Mouse (Mus musculus): ENCODE data around the gene Itga7. TPM values are rescaled to one million over a fixed set of nuclear protein-coding genes. Genes with fewer than 3 reads are reported as not detected.
"Not testable (repeated sequence)": the region's sequence is repeated elsewhere in the genome, so short reads cannot be mapped to it uniquely, and the experiment has no call there.

Gene Itga7
- total RNA-seq, 2 experiments from 2014 or later = 30.1 to 35.4 TPM

DNA sequence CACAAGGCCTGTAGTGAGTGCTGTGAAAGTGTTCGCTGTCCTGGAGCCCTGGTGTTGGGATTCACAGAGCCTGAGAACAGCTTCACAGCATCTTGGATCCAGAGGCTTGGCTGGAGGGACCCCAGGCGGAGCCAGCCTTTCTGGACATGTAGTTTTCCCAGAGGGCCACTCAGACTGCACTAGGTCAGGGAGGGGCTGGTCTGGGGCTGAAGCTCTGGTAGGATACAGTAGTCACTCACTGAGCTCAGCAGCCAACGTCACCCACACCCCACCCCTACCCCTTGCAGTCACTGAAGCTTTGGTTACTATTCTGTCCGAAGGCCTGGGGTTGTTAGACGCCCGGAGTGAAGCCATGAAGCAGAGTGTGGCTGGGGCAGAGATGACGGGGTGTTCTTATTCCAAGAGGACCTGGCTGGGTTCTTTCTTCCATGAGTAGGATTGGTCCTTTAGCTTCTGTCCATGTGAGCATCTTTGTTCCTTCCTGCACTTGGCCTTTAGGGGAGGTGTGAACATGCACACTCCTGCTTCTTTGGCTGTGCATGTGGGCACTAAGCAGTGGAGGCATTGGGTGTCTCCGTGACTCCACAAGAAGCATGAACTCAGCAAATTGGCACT lies 2.3 kb downstream of the Itga7 start:
- DNase-seq = no peak

DNA sequence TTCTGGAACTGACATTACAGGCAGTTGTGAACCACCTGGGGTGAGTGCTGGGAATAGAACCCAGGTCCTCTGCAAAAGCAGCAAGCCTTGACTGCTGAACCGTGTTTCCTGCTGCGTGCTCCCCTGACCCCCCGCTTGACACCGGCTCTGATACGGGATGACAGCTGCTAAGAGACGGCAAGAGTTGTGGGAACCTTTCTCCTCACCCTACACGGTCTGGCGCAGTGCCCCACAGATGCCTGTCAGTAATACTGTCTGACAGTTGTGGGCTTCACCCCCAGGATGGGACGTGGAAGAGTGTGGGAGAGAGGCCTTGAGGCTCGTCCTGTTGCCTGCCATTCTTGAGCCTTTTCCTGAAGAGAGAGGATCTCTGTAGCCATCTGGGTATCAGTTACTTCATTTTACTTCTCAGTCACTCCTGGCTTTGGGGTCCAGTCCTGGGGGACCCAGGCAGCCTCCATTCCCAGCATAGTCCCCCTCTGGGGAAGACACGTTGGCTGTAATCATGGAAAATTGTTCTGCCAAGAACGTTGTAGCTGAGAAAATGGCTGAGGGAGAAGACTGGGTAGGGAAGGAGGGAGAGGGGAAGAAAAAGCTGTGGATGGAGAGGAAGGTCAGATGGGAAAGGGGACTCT lies 4.3 kb downstream of the Itga7 start:
- no peak for DNase-seq

DNA sequence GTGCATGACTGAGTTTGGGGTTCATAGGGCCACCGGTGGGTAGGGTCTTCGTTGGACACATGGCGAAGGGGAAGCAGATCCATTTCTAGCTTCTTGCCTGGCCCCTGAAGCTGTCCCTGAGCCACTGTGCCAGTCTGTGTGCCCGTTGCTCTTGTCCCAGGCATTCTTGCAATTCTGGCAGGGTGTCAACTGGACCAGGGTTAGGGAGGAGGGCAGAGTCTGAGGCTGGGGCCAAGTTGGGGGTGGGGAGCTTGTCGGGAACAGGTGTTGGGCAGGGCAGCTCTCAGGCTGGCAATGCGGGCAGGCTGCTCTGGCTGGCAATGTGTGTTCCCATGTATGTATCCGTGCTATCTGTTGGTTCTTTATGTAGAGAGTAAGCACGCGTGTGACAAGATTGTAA lies 4.8 kb downstream of the Itga7 start:
- DNase-seq = no peak

DNA sequence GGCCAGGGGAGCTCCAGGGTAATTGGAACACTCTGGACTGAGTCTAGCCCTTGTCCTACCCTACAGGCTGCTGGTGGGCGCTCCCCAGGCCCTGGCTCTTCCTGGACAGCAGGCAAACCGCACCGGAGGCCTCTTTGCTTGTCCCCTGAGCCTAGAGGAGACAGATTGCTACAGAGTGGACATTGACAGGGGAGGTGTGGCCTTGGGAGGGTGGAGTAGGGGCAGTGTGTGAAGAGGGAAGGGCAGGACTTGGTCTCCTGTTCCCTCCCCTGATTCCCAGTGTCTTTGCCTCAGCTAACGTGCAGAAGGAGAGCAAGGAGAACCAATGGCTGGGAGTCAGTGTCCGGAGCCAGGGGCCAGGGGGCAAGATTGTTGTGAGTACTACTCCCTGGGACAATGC lies 5.4 kb downstream of the Itga7 start:
- DNase-seq = no peak

DNA sequence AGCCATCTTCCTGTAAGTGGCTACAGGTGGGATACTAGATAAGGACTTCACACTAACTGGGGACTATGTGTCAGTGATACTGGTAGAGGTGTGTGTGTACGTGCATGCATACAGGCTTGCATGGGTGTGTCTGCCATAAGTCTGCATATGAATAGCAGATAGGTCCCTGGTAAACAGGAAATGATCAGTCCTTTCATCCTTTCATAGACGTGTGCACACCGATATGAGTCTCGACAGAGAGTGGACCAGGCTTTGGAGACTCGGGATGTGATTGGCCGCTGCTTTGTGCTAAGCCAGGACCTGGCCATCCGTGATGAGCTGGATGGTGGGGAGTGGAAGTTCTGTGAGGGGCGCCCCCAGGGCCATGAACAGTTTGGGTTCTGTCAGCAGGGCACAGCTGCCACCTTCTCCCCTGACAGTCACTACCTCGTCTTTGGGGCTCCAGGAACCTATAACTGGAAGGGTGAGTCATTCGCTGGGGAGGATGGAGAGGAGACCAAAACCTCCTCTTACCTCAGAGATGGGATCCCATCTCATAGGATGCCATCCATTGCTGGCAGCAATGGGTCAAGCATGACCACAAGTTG lies 7.0 kb downstream of the Itga7 start:
- DNase-seq = no peak

DNA sequence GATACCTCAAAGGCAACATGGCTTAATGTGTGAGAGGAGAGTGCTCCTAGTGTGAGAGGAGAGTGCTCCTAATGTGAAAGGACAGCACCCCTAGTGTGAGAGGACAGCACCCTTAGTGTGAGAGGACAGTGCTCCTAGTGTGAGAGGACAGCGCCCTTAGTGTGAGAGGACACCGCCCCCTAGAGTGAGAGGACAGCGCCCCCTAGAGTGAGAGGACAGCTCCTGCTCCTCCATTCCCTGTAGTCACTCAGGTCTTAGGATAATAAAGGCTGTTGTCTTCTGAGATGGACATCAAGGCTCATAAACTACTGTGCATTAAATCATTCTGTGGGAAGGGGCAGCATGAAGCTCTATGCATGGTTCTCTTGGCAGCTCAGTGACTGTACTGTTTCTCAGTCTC lies 12.1 kb downstream of the Itga7 start:
- DNase-seq = peak in 1 of 2 experiments; percentile 32

DNA sequence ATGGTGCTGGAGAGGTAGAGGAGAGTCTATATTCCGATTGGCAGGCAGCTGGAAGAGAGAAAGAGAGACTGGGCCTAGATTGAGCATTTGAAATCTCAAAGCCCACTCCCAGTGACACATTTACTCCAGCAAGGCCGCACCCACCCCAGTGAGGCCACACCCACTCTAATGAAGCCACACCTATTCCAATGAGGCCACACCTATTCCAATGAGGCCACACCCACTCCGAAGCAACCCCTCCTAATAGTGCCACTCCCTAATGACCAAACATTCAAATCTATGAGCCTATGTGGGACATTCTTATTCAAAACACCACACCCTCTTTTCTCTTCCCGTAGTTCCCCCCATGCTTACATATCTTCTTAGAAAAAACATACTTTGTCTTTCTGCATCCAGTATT lies 13.9 kb downstream of the Itga7 start:
- no peak for DNase-seq

DNA sequence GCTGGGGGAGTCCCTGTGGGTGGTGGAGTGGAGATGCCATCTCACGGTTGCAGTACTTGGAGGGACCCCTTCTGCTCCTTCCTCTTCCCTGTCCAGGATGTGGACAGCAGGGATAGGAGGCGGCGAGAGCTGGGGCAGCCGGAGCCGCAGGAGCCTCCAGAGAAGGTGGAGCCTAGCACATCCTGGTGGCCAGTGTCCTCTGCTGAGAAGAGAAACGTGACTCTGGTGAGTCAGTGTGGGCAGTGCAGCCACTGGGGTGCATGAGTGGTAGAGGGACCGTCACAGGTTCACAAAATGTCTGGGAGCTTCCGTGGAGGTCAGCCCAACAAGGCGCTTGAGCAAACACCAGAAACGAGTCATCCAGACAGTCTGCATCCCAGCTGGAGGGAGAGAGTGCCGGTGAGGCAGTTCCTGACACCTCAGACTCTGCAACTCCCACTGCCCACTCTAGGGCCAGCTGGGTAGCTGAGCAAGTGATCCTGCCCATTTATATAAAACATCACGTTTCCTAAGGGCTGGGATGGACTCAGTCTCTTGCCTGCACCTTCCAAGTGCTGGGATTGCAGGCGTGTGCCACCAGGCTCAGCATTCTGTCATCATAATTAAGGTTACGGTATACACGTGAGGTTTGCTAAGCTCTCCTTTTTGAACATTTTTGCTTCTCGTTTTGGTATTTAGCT lies 16.7 kb downstream of the Itga7 start:
- no peak for DNase-seq

DNA sequence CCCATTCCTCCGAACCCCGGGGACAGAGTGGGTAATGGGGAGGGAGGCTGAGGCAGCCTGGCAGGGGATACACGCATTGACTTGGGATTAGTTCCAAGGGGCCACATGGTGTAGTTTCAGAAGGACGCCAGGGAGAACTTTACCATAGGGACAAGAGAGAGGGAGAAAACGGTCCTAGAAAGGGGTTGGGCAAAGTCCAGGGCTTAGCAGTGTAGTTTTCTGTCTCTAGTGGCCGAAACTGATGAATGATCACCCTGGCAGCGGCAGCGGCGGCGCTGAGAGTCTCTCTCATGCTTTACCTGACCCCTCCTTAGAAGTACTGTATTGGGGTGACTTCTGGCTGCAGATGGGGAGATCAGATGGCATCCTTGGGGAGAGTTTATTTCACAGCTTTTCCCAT lies 24.7 kb downstream of the Itga7 start:
- no peak for DNase-seq

DNA sequence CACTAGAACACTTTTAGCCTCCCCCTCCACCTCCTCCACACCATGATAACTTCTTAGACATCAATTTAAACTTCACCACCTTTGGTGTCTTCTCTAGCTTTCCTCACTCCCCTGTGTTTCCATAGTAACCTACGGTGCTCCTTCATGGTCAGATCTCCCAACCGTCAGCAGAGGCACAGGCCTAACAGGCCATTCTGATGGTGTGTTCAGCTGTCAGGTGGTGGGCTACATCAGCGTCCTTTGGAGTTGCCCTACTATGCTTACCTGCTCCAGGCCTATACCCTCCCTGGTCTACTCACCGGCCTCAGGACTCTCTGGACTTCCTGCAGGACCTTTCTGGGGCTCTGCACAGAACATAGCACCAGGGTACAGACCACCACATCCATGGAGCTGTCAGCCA lies 26.5 kb downstream of the Itga7 start:
- DNase-seq = no peak

DNA sequence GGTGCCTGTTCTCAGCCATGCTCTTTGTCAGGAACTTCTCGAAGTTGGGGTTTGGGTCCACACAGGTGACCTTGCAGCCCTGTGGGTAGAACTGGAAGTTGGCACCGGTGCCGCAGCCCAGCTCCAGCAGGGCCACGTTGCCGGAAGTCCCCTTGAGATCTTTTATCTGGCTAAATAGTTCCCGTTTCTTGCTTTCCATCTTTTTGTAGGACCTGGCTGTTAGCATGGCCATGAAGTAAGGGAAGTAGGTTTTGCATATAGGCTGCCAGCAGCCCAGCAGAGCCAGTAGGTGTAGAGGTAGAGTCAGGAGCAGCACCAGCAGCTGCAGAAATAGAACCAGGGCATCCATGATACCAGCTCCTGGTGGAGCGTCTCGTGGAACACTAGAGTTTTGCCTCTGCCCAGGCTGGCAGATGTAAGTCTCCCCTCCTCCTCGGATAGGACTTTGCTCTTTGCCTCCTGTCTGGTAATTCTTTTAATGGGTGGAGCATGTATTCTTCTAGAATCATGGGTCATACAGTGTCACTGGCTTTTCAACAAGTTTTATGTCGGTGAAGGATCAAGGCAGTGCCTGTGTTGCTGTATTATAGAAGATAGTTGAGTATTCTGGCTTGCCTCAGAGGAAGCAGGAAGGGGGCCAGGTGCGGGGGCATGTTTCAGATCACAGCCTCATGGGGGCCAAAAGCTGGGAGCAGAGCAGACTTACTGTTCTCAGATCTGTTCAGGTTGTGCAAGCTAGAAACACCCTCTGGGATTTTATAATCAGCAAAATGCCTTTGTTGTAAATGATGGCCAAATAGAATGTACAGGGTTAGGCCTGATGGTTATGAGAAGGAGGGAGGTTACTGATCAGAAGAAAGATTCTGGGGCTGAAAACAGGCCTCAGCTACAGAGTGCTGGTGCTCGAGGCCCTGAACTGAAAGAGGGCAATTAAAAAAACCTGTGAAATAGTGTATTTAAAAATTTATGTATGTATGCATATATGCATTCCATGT lies 27.3 kb downstream of the Itga7 start, which contains the start of gene Mettl7b:
TSS of gene Mettl7b (minus strand) at position 399 of the 995 bp plus-strand sequence.
- DNase-seq = peak in 1 of 2 experiments; percentile 15

DNA sequence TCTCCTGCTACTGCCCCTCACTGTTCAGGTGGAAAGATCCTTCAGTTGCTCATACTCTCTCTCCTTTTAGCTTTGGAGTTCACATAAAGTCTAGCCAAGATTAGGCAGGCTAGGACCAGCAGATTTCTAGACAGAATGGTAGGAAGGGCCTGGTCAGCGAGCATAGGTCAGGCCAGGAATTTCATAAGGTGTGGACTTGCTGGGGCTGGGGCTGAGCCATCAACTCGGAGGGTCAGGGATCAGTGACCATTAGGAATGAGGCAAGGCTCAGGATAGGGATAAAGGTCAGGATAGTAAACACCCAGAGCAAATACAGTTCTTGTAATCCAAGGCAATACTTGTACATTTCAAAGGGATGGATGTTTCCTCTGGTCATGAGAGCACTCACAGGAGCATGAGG lies 31.3 kb downstream of the Itga7 start:
- DNase-seq = no peak

DNA sequence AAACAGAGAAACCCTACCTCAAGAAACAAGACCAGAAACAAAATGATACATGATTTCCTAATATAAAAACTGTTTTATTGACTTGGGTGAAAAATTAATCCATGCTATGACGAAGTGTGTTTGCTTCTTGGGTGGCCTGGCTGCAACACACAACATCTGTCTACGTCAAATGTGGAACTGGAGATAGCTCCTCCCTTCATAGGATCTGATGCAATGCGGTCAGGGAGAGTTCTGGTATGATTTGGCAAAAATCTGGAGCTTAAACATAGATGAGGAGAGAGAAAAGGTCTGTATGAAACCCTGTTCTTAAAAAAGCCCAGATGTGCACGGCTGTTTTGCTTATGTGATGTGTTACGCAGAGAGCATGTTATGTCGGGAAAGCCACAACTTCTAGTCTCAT lies 32.3 kb downstream of the Itga7 start:
- DNase-seq = no peak

DNA sequence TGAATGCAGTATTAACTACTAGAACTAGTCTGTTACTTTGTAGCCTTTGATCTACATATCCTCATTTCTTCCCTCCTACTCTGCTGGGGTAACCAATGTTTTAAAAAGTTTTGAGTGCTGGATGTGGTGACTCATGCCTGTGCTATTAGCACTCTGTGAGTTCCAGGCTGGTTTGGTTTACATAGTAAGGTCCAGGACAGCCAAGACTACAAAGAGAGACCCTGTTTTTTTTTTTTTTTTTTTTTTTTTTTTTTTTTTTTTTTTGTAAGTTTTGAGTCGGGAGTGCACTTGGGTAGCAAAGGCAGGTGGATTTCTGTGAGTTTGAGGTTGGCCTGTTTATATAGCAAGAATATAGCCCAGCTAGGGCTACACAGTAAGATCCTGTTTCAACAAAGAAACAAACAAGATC lies 34.7 kb downstream of the Itga7 start:
- no peak for DNase-seq

DNA sequence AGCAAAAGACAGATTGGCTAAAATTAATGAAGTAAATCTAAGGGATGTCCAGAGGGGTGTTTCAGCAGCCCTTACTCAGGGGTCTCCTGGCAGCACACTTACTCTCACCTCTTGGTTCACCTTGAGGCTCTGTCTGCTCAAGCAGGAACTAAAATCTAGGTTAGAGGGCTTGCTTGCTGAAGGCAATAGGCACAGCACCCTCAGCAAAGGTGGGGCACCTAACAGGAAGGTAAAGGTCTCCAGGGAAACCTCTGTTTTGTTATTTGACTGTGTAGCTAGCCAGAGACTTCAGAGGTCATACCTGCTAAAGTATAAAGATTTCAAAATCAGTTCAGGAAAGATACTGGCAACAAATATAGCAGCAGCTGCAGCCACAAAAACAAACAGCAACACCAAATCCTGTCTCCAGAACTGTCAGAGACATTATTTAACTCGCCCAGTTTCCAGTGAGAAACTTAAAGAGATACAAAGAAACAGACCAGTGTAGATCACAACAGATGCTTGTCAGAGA lies 37.2 kb downstream of the Itga7 start:
- no peak for DNase-seq

DNA sequence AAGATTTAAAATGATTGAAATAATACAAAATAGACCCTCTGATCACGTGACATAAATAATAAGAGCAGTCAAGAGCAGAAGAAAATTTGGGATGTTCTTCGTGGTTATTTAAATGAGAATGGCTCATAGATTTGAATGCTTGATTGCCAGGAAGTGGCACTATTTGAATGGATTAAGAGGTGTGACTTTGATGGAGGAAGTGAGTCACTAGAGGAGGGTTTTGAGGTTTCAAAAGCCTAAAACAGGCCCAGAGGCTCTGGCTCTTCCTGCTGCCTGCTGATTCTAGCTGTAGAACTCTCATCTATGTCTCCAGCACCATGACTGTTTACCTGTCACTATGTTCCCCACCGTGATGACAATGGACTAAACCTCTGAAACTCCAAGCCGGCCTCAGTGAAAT lies 39.2 kb downstream of the Itga7 start:
- DNase-seq = no peak

DNA sequence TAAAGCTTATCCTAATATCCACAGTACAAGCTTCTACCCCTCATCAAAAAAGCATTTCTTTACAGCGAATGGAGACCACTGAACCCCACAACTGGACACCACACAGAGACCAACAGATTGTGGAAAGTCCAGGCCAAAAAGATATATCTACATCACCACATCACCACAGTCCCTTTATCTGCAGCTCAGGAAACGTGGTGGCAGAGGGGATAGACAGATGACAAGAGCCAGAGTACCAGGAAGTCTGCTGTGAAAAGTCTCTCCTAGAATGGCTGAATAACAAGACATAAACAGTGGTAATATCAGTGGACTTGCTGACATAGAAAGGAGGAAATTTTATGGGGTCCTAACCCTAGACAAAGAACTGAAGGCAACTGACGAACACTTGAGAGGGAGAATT lies 42.8 kb downstream of the Itga7 start:
- no peak for DNase-seq

DNA sequence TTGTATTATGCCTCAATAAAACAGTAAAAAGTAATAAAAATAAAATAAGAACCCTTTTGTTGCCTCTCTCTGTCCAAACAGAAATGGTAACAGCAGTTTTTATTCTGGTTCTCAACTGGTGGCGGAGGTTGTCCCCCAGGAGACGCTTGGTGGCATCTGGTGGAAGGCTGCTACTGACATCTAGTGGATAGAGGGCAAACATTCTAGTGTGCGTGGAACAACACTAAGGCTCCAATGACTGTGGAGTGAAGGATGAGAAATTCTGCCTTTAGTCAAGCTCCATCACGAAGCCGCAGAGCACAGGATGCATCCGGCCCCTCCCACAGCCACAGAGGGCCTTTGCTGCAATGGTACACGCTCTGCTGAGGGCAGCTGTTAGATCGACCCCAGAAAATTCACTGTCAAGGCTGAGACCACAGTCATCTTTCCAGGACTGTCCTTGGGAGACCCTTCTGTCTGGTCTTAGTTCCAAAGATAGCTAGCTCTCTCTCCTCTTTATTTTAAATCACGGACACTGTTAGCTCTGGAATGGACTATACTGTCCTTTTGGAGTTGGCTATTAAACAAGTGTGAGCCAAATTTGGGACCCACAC lies 44.0 kb downstream of the Itga7 start:
- peak; percentile 35 to 57 for DNase-seq

DNA sequence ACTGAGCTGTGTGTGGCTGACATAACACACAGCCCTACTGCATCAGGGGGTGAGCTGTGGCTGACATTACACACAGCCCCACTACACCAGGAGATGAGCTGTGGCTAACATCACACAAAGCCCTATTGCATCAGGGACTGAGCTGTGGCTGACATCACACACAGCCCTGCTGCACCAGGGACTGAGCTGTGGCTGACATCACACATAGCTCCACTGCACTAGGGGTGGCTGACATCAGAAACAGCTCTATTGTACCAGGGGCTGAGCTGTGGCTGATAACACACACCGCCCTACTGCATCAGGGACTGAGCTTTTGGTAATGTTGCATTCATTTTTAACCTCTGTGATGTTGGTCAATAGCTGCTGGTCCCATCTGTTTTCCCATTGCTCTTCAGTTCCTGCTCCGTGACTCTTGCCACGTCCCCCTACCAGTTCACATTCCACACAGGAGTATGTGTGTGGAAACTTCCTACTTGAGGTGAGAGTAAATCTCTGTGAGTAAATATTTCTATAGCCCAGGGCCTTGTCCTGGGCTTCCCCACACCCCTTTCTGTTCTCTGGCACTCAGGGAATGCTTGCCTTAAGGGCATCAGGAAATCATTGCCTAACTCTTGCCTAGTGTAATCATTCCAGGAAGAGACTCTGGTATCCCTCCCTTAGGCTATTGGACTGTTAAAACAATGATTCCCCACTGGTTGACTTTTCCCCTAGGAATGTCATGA lies 47.2 kb downstream of the Itga7 start:
- DNase-seq = no peak

DNA sequence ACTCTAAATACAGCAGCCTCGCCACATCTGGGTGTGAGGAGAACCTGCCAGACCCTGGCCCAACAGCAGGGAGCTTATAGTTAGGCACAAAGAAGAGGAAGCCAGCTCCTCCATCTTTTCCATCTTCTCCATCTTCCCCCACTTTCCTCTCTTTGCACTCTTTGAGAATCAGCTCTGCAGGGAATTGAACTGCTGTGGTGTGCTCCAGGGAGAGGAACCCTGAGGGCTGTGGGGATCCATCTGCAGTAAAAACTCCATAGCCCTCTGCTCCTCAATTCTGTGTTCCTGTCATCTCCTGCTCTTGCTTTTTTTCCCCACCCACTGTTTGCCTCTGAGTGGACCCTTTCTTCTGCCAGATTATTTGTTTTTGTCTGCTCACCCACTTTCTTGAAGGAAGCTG lies 55.5 kb downstream of the Itga7 start, which contains the start of gene Olfr9:
TSS of gene Olfr9 (plus strand) at position 301 of the 400 bp plus-strand sequence.
- DNase-seq = not testable (repeated sequence)

Measured in layer of hippocampus, postnatal 36 days (tissue).